Comparison of ENCODE assay signal across 8 mouse cellular contexts in the genomic region with DNA sequence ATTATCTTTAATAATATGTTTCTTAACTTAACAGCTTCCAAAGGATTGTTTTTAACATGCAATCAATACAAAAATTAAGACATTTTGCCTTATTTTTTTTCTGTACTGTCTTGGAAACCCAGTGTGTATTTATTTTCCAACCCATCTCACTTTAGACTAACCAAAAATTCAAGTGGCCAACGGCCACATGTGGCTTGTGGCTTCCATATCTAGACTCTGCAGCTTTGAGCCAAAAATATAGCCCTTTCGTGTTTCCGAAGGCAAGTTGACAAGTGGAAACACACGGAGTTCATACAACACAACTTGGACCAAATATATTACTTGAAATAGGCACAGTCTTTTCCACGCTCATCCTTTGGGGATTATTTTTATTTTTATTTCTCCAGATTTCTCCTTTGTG. TPM values are rescaled to one million over a fixed set of nuclear protein-coding genes. Genes with fewer than 3 reads are reported as not detected.
DNase-seq lines count a peak whose midpoint lies in the region; ATAC-seq lines count a peak whose summit lies in the region.

No protein-coding gene starts in this region.

- no peak for ATAC-seq in hindbrain, embryonic 13.5 days (ENCODE audit: low FRiP score)
- ATAC-seq in hindbrain, embryonic 16.5 days = no peak
- no peak for ATAC-seq in intestine, embryonic 14.5 days (replicated peaks; ENCODE audit: low FRiP score, low TSS enrichment, low read depth)
- no peak for ATAC-seq in midbrain, embryonic 13.5 days

- no peak overlapping the region for H3K27ac ChIP-seq in hindbrain, embryonic 13.5 days
- no peak overlapping the region for H3K27ac ChIP-seq in hindbrain, embryonic 16.5 days (ENCODE audit: low read depth, low read length)
- H3K27ac ChIP-seq in intestine, embryonic 14.5 days (ENCODE audit: low read depth) = no peak overlapping the region
- no peak overlapping the region for H3K27ac ChIP-seq in midbrain, embryonic 13.5 days

- no peaks in the 10 kb centered on the region for H3K9me3 ChIP-seq in hindbrain, embryonic 13.5 days
- H3K9me3 ChIP-seq in hindbrain, embryonic 16.5 days (ENCODE audit: control insufficient read depth, low read length) = no peaks in the 10 kb centered on the region
- no peaks in the 10 kb centered on the region for H3K9me3 ChIP-seq in intestine, embryonic 14.5 days (ENCODE audit: control insufficient read depth, low read length)
- no peaks in the 10 kb centered on the region for H3K9me3 ChIP-seq in midbrain, embryonic 13.5 days

- H3K4me1 ChIP-seq in hindbrain, embryonic 13.5 days (replicated peaks) = peaks cover 15% of the 10 kb centered on the region
- peaks cover 10% of the 10 kb centered on the region for H3K4me1 ChIP-seq in hindbrain, embryonic 16.5 days (ENCODE audit: control insufficient read depth, insufficient read depth, low read depth, low read length)
- no peaks in the 10 kb centered on the region; the same call in 1 of the 2 replicates for H3K4me1 ChIP-seq in intestine, embryonic 14.5 days (replicated peaks; ENCODE audit: control insufficient read depth, insufficient read depth, low read length)
- H3K4me1 ChIP-seq in midbrain, embryonic 13.5 days (replicated peaks) = peaks cover 8% of the 10 kb centered on the region

- no peak overlapping the region for H3K9ac ChIP-seq in hindbrain, embryonic 13.5 days
- no peak overlapping the region for H3K9ac ChIP-seq in hindbrain, embryonic 16.5 days (ENCODE audit: low read depth, low read length)
- H3K9ac ChIP-seq in intestine, embryonic 14.5 days (ENCODE audit: low read length) = no peak overlapping the region
- H3K9ac ChIP-seq in midbrain, embryonic 13.5 days (replicated peaks) = no peak overlapping the region

- H3K4me2 ChIP-seq in hindbrain, embryonic 13.5 days = peak overlapping the region; percentile 99; the same call in 1 of the 2 replicates
- H3K4me2 ChIP-seq in hindbrain, embryonic 16.5 days (ENCODE audit: low read length) = no peak overlapping the region
- peak overlapping the region; percentile 96 for H3K4me2 ChIP-seq in intestine, embryonic 14.5 days (ENCODE audit: low read length)
- peak overlapping the region; percentile 100; the same call in 1 of the 2 replicates for H3K4me2 ChIP-seq in midbrain, embryonic 13.5 days (replicated peaks)

- DNase-seq in c-Kit-positive CD71-positive TER-119-positive erythroid progenitor cells, embryonic 14.5 days (ENCODE audit: low spot score) = peak; percentile 28
- no peak for DNase-seq in intestine, embryonic 14.5 days (ENCODE audit: low spot score)
- DNase-seq in right cerebral cortex, postnatal 10 days (ENCODE audit: low spot score in 2 of 2) = no peak
- no peak for DNase-seq in spleen, postnatal 10 days (ENCODE audit: low spot score in 2 of 2)
- DNase-seq in right cerebral cortex, adult 2 months (ENCODE audit: low spot score in 2 of 2) = no peak

- peak overlapping the region; percentile 72; the same call in 1 of the 2 replicates for H3K4me3 ChIP-seq in hindbrain, embryonic 13.5 days
- no peak overlapping the region for H3K4me3 ChIP-seq in hindbrain, embryonic 16.5 days (ENCODE audit: low read length)
- H3K4me3 ChIP-seq in intestine, embryonic 14.5 days (ENCODE audit: low read depth, low read length) = peak overlapping the region; percentile 67; the same call in 1 of the 2 replicates
- H3K4me3 ChIP-seq in midbrain, embryonic 13.5 days (replicated peaks) = 0 out of 2 replicates have a peak overlapping the region, but pooled peaks have one; percentile 71

- WGBS in hindbrain, embryonic 13.5 days = 75% methylated on average over 5 of the region's 5 CpGs
- WGBS in hindbrain, embryonic 16.5 days = 71% methylated on average over 5 of the region's 5 CpGs
- 78% methylated on average over 5 of the region's 5 CpGs for WGBS in intestine, embryonic 14.5 days
- 79% methylated on average over 5 of the region's 5 CpGs for WGBS in midbrain, embryonic 13.5 days

- H3K27me3 ChIP-seq in hindbrain, embryonic 13.5 days = peaks cover 76% of the 10 kb centered on the region
- H3K27me3 ChIP-seq in hindbrain, embryonic 16.5 days (replicated peaks; ENCODE audit: control insufficient read depth, insufficient read depth, low read length) = peaks cover 38% of the 10 kb centered on the region
- H3K27me3 ChIP-seq in intestine, embryonic 14.5 days (replicated peaks; ENCODE audit: control insufficient read depth, insufficient read depth, low read length) = peaks cover 43% of the 10 kb centered on the region
- H3K27me3 ChIP-seq in midbrain, embryonic 13.5 days = peaks cover 72% of the 10 kb centered on the region

- H3K36me3 ChIP-seq in hindbrain, embryonic 13.5 days = no peaks in the 10 kb centered on the region
- H3K36me3 ChIP-seq in hindbrain, embryonic 16.5 days (ENCODE audit: control insufficient read depth, insufficient read depth, low read length) = no peaks in the 10 kb centered on the region
- H3K36me3 ChIP-seq in intestine, embryonic 14.5 days (ENCODE audit: control insufficient read depth, insufficient read depth, low read length) = no peaks in the 10 kb centered on the region
- H3K36me3 ChIP-seq in midbrain, embryonic 13.5 days = no peaks in the 10 kb centered on the region

RNA-seq across cellular contexts. Expression of a gene that starts 0.8 kb away (rescaled TPM):
- polyA plus RNA-seq in hindbrain, embryonic 13.5 days (2015; fragmentation: Nextera tagmentation; extraction: Ambion mirVana) = 1.4 and 2.2 TPM in 2 replicates
- 0.84 and 1.5 TPM in 2 replicates for polyA plus RNA-seq in hindbrain, embryonic 16.5 days (2015; fragmentation: Nextera tagmentation; extraction: Ambion mirVana)
- polyA plus RNA-seq in intestine, embryonic 14.5 days (2014; fragmentation: Nextera tagmentation; extraction: Ambion mirVana) = 3.3 and 4.5 TPM in 2 replicates
- polyA plus RNA-seq in midbrain, embryonic 13.5 days (2015; fragmentation: Nextera tagmentation; extraction: Ambion mirVana) = 0.45 and 0.46 TPM in 2 replicates

RNA-seq across cellular contexts. Expression of a gene that starts 37.2 kb away (rescaled TPM):
- 17.3 and 19.3 TPM in 2 replicates for polyA plus RNA-seq in hindbrain, embryonic 13.5 days (2015; fragmentation: Nextera tagmentation; extraction: Ambion mirVana)
- polyA plus RNA-seq in hindbrain, embryonic 16.5 days (2015; fragmentation: Nextera tagmentation; extraction: Ambion mirVana) = 11.3 and 12.7 TPM in 2 replicates
- 15.4 and 18.8 TPM in 2 replicates for polyA plus RNA-seq in intestine, embryonic 14.5 days (2014; fragmentation: Nextera tagmentation; extraction: Ambion mirVana)
- polyA plus RNA-seq in midbrain, embryonic 13.5 days (2015; fragmentation: Nextera tagmentation; extraction: Ambion mirVana) = 16.3 and 18.7 TPM in 2 replicates
